Mouse (Mus musculus) bone marrow macrophage, adult 2 months (primary cell): ENCODE measurements around the gene Tm9sf2.

Experiments used
- CTCF ChIP-seq: IDR thresholded peaks from 2 replicates; pipeline ENCODE4 v1.5.1; 2012; ENCODE audit warnings: low read depth, mild to moderate bottlenecking, low read length, moderate library complexity
- POLR2A ChIP-seq: IDR thresholded peaks from 2 replicates; pipeline ENCODE4 v1.6.1; 2012; ENCODE audit warnings: mild to moderate bottlenecking, low read depth, low read length, borderline replicate concordance

DNA sequence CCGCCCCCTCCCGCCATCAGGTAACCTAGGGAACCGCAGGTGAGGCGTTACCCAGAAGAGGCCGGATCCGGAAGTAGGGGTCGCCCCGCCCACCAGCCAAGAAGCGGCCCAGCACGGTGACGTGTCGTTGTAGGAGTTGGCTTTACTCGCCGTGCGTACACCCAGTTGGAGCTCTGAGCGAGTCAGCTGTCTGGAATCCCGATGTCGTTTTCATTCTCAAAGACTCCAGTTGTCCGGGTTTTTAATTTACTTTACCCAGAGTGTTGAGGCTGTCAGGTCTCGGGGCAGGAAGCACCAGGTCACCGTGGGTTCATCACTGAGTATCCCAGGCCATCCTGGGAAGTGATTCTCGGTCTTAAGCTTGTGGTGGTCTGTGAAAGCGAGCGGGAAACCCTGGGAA is 2.0 kb upstream of the Tm9sf2 start:
- TF ChIP-seq CTCF (no peak), POLR2A (peak; percentile 77; the same call in 1 of the 2 replicates)
